Mouse (Mus musculus) forebrain, embryonic 14.5 days (tissue): ENCODE results near the gene Spag8. TPM values are rescaled to one million over a fixed set of nuclear protein-coding genes. Genes with fewer than 3 reads are reported as not detected.
A peak's percentile ranks its signal among the peaks of the same experiment; 100 is the strongest.

Experiments used
- ATAC-seq: fragments of 200-750 bp; cut with Nextera tagmentation; 2 replicates; pipeline ENCODE4 v1.8.0; 2017; ENCODE audit warnings: mild to moderate bottlenecking, moderate library complexity
- DNase-seq: peaks from one replicate; pipeline ENCODE4 v3.0.0-alpha.2; 2015; ENCODE audit warnings: low spot score
- H3K27ac ChIP-seq: fragments of 300-500 bp; sonication (generic); 2 replicates; pipeline ENCODE4 v1.5.1; 2014; ENCODE audit warnings: low read depth, mild to moderate bottlenecking, control low read depth, low read length, moderate library complexity
- H3K27me3 ChIP-seq: fragments of 300-500 bp; sonication (generic); replicated peaks from 2 replicates; pipeline ENCODE4 v1.6.1; 2014; ENCODE audit warnings: low read length, control low read depth, mixed read lengths; ENCODE audit not compliant: control insufficient read depth, insufficient read depth
- H3K36me3 ChIP-seq: fragments of 300-500 bp; sonication (generic); 2 replicates; pipeline ENCODE4 v1.6.1; 2014; ENCODE audit warnings: low read length, control low read depth; ENCODE audit not compliant: control insufficient read depth, insufficient read depth
- H3K4me1 ChIP-seq: fragments of 300-500 bp; sonication (generic); 2 replicates; pipeline ENCODE4 v1.6.1; 2014; ENCODE audit warnings: antibody characterized with exemption, low read length, control low read depth; ENCODE audit not compliant: control insufficient read depth, insufficient read depth
- H3K4me2 ChIP-seq: fragments of 300-500 bp; sonication (generic); 2 replicates; pipeline ENCODE4 v1.6.1; 2014; ENCODE audit warnings: mild to moderate bottlenecking, control low read depth, low read length
- H3K4me3 ChIP-seq: fragments of 300-500 bp; sonication (generic); 2 replicates; pipeline ENCODE4 v1.5.1; 2014; ENCODE audit warnings: low read depth, low read length, control low read depth
- H3K9ac ChIP-seq: fragments of 300-500 bp; sonication (generic); 2 replicates; pipeline ENCODE4 v1.6.1; 2014; ENCODE audit warnings: mild to moderate bottlenecking, low read length, control low read depth, moderate library complexity
- H3K9me3 ChIP-seq: fragments of 300-500 bp; sonication (generic); replicated peaks from 2 replicates; pipeline ENCODE4 v1.6.1; 2016; ENCODE audit warnings: low read length, control low read depth, mixed read lengths; ENCODE audit not compliant: control insufficient read depth
- WGBS: fragments of 180-500 bp; shearing (Covaris S2); extraction: QIAGEN DNeasy Blood & Tissue Kit; methylation state at CpG from one replicate; pipeline ENCODE4 v1.1.7; 2014; 5-methylcytosine and 5-hydroxymethylcytosine counted together
- polyA plus RNA-seq: library from polyadenylated mRNA; unstranded; fragments of >200 nt; fragmentation: Nextera tagmentation; extraction: Ambion mirVana; gene quantifications from 2 replicates; pipeline ENCODE4 v1.2.1, GENCODE M21; 2014

The Spag8 gene
- polyA plus RNA-seq, 1 experiment from 2014 or later: 5.7 TPM

- H3K9me3 ChIP-seq: no peaks in the 10 kb centered on the region
- H3K36me3 ChIP-seq: no peaks in the 10 kb centered on the region
- peak overlapping the region; percentile 81 for H3K4me2 ChIP-seq
- H3K27me3 ChIP-seq: 0 out of 2 replicates have a peak, but pooled peaks cover 1% of the 10 kb centered on the region
- H3K27ac ChIP-seq: no peak overlapping the region
- ATAC-seq (no peak), DNase-seq (no peak)
- 59% methylated on average over 4 of the region's 4 CpGs for WGBS
- H3K4me3 ChIP-seq: peak overlapping the region; percentile 77
- peaks cover 6% of the 10 kb centered on the region for H3K4me1 ChIP-seq
- no peak overlapping the region for H3K9ac ChIP-seq
Observed at GRCm38 (mm10) chr4:43657146-43657545, 3.8 kb upstream of the Spag8 start.

GRCm38 (mm10) chr4:43656339-43657109 is 3.1 kb upstream of the Spag8 start, which contains the start of gene Hint2:
TSS of gene Hint2 (minus strand) at chr4:43656466.
- Histone ChIP-seq H3K4me1 (peaks cover 6% of the 10 kb centered on the region), H3K9ac (peak within 1 kb of the TSS; percentile 89), H3K36me3 (no peaks in the 10 kb centered on the region), H3K27ac (peak within 1 kb of the TSS; percentile 86), H3K9me3 (no peaks in the 10 kb centered on the region), H3K27me3 (no peaks in the 10 kb centered on the region), H3K4me3 (peak within 1 kb of the TSS; percentile 77), H3K4me2 (peak within 1 kb of the TSS; percentile 81)
- ATAC-seq: peak; percentile 99
- WGBS: under 1% methylated on average over 34 of the region's 34 CpGs
- peak; percentile 99 for DNase-seq

GRCm38 (mm10) chr4:43655656-43656338 is 2.4 kb upstream of the Spag8 start:
- H3K4me3 ChIP-seq: peak overlapping the region; percentile 77
- ATAC-seq: peak; percentile 47; the same call in 1 of the 2 replicates
- no peaks in the 10 kb centered on the region for H3K27me3 ChIP-seq
- 4% methylated on average over 34 of the region's 34 CpGs for WGBS
- H3K27ac ChIP-seq: peak overlapping the region; percentile 86
- no peaks in the 10 kb centered on the region for H3K9me3 ChIP-seq
- H3K36me3 ChIP-seq: no peaks in the 10 kb centered on the region
- H3K4me1 ChIP-seq: peaks cover 6% of the 10 kb centered on the region
- peak overlapping the region; percentile 89 for H3K9ac ChIP-seq
- DNase-seq: no peak
- H3K4me2 ChIP-seq: peak overlapping the region; percentile 81

GRCm38 (mm10) chr4:43652726-43653125 is 668 bp downstream of the Spag8 start:
- DNase-seq (no peak), ATAC-seq (no peak)
- Histone ChIP-seq H3K27me3 (no peaks in the 10 kb centered on the region), H3K36me3 (peaks cover 5% of the 10 kb centered on the region; the same call in 1 of the 2 replicates), H3K9me3 (0 out of 2 replicates have a peak, but pooled peaks cover 3% of the 10 kb centered on the region), H3K4me3 (peak overlapping the region; percentile 17; the same call in 1 of the 2 replicates), H3K27ac (no peak overlapping the region), H3K9ac (0 out of 2 replicates have a peak overlapping the region, but pooled peaks have one; percentile 17), H3K4me2 (peak overlapping the region; percentile 41; the same call in 1 of the 2 replicates), H3K4me1 (peaks cover 6% of the 10 kb centered on the region)
- WGBS: 91% methylated on average over 4 of the region's 4 CpGs

- H3K4me2 ChIP-seq: no peak overlapping the region
- no peak overlapping the region for H3K9ac ChIP-seq
- ATAC-seq: no peak
- peaks cover 5% of the 10 kb centered on the region; the same call in 1 of the 2 replicates for H3K36me3 ChIP-seq
- 89% methylated on average over 3 of the region's 3 CpGs for WGBS
- H3K27ac ChIP-seq: no peak overlapping the region
- DNase-seq: no peak
- no peaks in the 10 kb centered on the region for H3K27me3 ChIP-seq
- 0 out of 2 replicates have a peak, but pooled peaks cover 2% of the 10 kb centered on the region for H3K4me1 ChIP-seq
- H3K9me3 ChIP-seq: 0 out of 2 replicates have a peak, but pooled peaks cover 3% of the 10 kb centered on the region
- H3K4me3 ChIP-seq: no peak overlapping the region
Observed at GRCm38 (mm10) chr4:43649783-43650182, 3.6 kb downstream of the Spag8 start.

- Histone ChIP-seq H3K27me3 (no peaks in the 10 kb centered on the region), H3K9ac (no peak overlapping the region), H3K4me2 (no peak overlapping the region), H3K36me3 (0 out of 2 replicates have a peak, but pooled peaks cover 7% of the 10 kb centered on the region), H3K27ac (no peak overlapping the region), H3K4me1 (no peaks in the 10 kb centered on the region), H3K4me3 (no peak overlapping the region), H3K9me3 (no peaks in the 10 kb centered on the region)
- DNase-seq: no peak
- 82% methylated on average over 6 of the region's 6 CpGs for WGBS
- no peak for ATAC-seq
Observed at GRCm38 (mm10) chr4:43640491-43640890, 12.9 kb downstream of the Spag8 start.

GRCm38 (mm10) chr4:43640076-43640475 is 13.3 kb downstream of the Spag8 start:
- Histone ChIP-seq H3K9me3 (no peaks in the 10 kb centered on the region), H3K9ac (no peak overlapping the region), H3K4me2 (no peak overlapping the region), H3K4me3 (no peak overlapping the region), H3K27me3 (no peaks in the 10 kb centered on the region), H3K27ac (no peak overlapping the region), H3K4me1 (no peaks in the 10 kb centered on the region), H3K36me3 (0 out of 2 replicates have a peak, but pooled peaks cover 7% of the 10 kb centered on the region)
- ATAC-seq (no peak), DNase-seq (no peak)
- whole genome bisulfite sequencing: 79% methylated on average over 9 of the region's 9 CpGs

GRCm38 (mm10) chr4:43636751-43637150 is 16.6 kb downstream of the Spag8 start:
- H3K27me3 ChIP-seq: no peaks in the 10 kb centered on the region
- H3K9ac ChIP-seq: no peak overlapping the region
- H3K27ac ChIP-seq: no peak overlapping the region
- no peak overlapping the region for H3K4me3 ChIP-seq
- DNase-seq: no peak
- no peak overlapping the region for H3K4me2 ChIP-seq
- 62% methylated on average over 6 of the region's 6 CpGs for WGBS
- no peaks in the 10 kb centered on the region for H3K36me3 ChIP-seq
- H3K4me1 ChIP-seq: peaks cover 12% of the 10 kb centered on the region
- H3K9me3 ChIP-seq: no peaks in the 10 kb centered on the region
- no peak for ATAC-seq
